ENCODE assay signal across 21 mouse cellular contexts in the genomic region with DNA sequence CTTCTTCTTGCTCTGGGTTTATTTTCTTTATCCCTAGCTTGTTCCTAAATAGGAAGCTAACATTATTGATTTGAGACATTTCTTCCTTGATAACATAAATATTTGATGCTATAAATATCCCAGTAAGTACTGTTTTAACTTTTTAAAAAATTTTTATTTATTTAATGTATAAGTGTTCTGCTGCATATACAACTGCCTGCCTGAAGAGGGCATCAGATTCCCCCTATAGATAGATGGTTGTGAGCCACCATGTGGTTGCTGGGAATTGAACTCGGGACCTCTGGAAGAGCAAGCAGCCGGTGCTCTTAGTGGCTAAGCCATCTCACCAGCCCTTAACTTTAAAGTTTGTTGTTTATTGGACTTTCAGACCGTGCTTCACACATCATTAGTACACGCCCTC. TPM values are rescaled to one million over a fixed set of nuclear protein-coding genes. Genes with fewer than 3 reads are reported as not detected.
DNase-seq lines count a peak whose midpoint lies in the region; ATAC-seq and TF ChIP-seq lines count a peak whose summit lies in the region.
"Had no signal": no experiment of that assay in that cellular context is flagged by ENCODE, and none has a peak within 500 bp of the region (broad histone marks: within the 10 kb centered on the region; RNA-seq: fewer than 3 reads in every experiment).

No protein-coding gene starts in this region.

- WGBS in intestine, postnatal 0 days, result 89% methylated on average over 4 of the region's 4 CpGs
- whole genome bisulfite sequencing in intestine, embryonic 16.5 days, result 88% methylated on average over 4 of the region's 4 CpGs

- no peak overlapping the region for H3K27ac ChIP-seq in intestine, postnatal 0 days (ENCODE audit: low read depth, low read length)
- no peak overlapping the region for H3K27ac ChIP-seq in intestine, embryonic 16.5 days (ENCODE audit: low read length)
- no peak overlapping the region for H3K27ac ChIP-seq in ES-Bruce4 (ENCODE audit: insufficient read depth, low read length)
- H3K27ac ChIP-seq: gastrocnemius, adult 2 months; heart, embryonic 13.5 days; hindbrain, embryonic 14.5 days; lung, embryonic 15.5 days; macrophage; midbrain, embryonic 10.5 days had no signal

- H3K27me3 ChIP-seq in intestine, postnatal 0 days (replicated peaks; ENCODE audit: control insufficient read depth, insufficient read depth, low read length), result no peaks in the 10 kb centered on the region
- no peaks in the 10 kb centered on the region for H3K27me3 ChIP-seq in intestine, embryonic 16.5 days (replicated peaks; ENCODE audit: control insufficient read depth, insufficient read depth, low read length)
- no peaks in the 10 kb centered on the region for H3K27me3 ChIP-seq in ES-Bruce4 (ENCODE audit: control insufficient read depth, insufficient read depth, low read length, poor library complexity, severe bottlenecking)
- H3K27me3 ChIP-seq: heart, embryonic 13.5 days; lung, embryonic 15.5 days had no signal

- no peak for TF ChIP-seq EP300 in ES-Bruce4 (IDR thresholded peaks at IDR 0.05; ENCODE audit: insufficient read depth, low read depth, low read length)

- H3K9ac ChIP-seq in intestine, postnatal 0 days (ENCODE audit: low read depth, low read length), result no peak overlapping the region
- H3K9ac ChIP-seq in intestine, embryonic 16.5 days (ENCODE audit: low read depth, low read length), result no peak overlapping the region
- no peak overlapping the region for H3K9ac ChIP-seq in ES-Bruce4 (ENCODE audit: low read depth, poor library complexity, severe bottlenecking)
- H3K9ac ChIP-seq: heart, embryonic 13.5 days; hindbrain, embryonic 14.5 days; lung, embryonic 15.5 days had no signal

- TF ChIP-seq CTCF in intestine, postnatal 0 days (IDR thresholded peaks at IDR 0.05; ENCODE audit: low read depth), result peak; percentile 38
- peak; percentile 11 for TF ChIP-seq CTCF in ES-Bruce4 (IDR thresholded peaks at IDR 0.05; ENCODE audit: low read depth, low read length)

- H3K9me3 ChIP-seq in intestine, postnatal 0 days (ENCODE audit: control insufficient read depth), result no peaks in the 10 kb centered on the region
- no peaks in the 10 kb centered on the region for H3K9me3 ChIP-seq in intestine, embryonic 16.5 days (ENCODE audit: control insufficient read depth, low read length)
- no peaks in the 10 kb centered on the region for H3K9me3 ChIP-seq in ES-Bruce4 (replicated peaks; ENCODE audit: control insufficient read depth, insufficient read depth, low read length, poor library complexity, severe bottlenecking)
- H3K9me3 ChIP-seq: heart, embryonic 13.5 days; lung, embryonic 15.5 days; midbrain, embryonic 10.5 days had no signal

- no peak overlapping the region for H3K4me3 ChIP-seq in intestine, postnatal 0 days (ENCODE audit: low read depth, low read length)
- H3K4me3 ChIP-seq in intestine, embryonic 16.5 days (ENCODE audit: low read length), result no peak overlapping the region
- H3K4me3 ChIP-seq in ES-Bruce4 (ENCODE audit: low read depth, low read length), result no peak overlapping the region
- H3K4me3 ChIP-seq: gastrocnemius, adult 2 months; heart, embryonic 13.5 days; lung, embryonic 15.5 days; midbrain, embryonic 10.5 days had no signal

- H3K36me3 ChIP-seq in intestine, postnatal 0 days (ENCODE audit: control insufficient read depth, insufficient read depth), result no peaks in the 10 kb centered on the region
- no peaks in the 10 kb centered on the region for H3K36me3 ChIP-seq in intestine, embryonic 16.5 days (ENCODE audit: control insufficient read depth, insufficient read depth, low read length)
- H3K36me3 ChIP-seq in ES-Bruce4 (ENCODE audit: control insufficient read depth, insufficient read depth, low read length, poor library complexity, severe bottlenecking), result no peaks in the 10 kb centered on the region
- H3K36me3 ChIP-seq: heart, embryonic 13.5 days; lung, embryonic 15.5 days; midbrain, embryonic 10.5 days had no signal

- DNase-seq in 416B (ENCODE audit: low read depth), result peak; percentile 20
- peak; percentile 9 for DNase-seq in naive thymus-derived CD4-positive, alpha-beta T cell, adult 2 months (ENCODE audit: low read depth)
- DNase-seq in thymus, postnatal 0 days (ENCODE audit: low spot score), result no peak
- no peak for DNase-seq in heart, adult 8-10 months (ENCODE audit: low spot score)
- DNase-seq: adrenal gland, postnatal 10 days; cerebellum, postnatal 14 days; gastrocnemius, adult 2 months; heart, postnatal 36 days; kidney, adult 11 months; left cerebral cortex, postnatal 4 days; right cerebral cortex, postnatal 4 days; thymus, postnatal 4 days had no signal

- TF ChIP-seq POLR2A in ES-Bruce4 (IDR thresholded peaks at IDR 0.05; ENCODE audit: insufficient read depth, low read length), result no peak

- no peaks in the 10 kb centered on the region for H3K4me1 ChIP-seq in intestine, postnatal 0 days (replicated peaks; ENCODE audit: control insufficient read depth, insufficient read depth, low read length)
- H3K4me1 ChIP-seq in intestine, embryonic 16.5 days (ENCODE audit: control insufficient read depth, insufficient read depth, low read length), result no peaks in the 10 kb centered on the region
- no peaks in the 10 kb centered on the region for H3K4me1 ChIP-seq in ES-Bruce4 (ENCODE audit: control insufficient read depth, insufficient read depth, low read length)
- H3K4me1 ChIP-seq: heart, embryonic 13.5 days; midbrain, embryonic 10.5 days had no signal

- no peak overlapping the region for H3K4me2 ChIP-seq in intestine, postnatal 0 days (replicated peaks; ENCODE audit: low read depth)
- H3K4me2 ChIP-seq in intestine, embryonic 16.5 days (ENCODE audit: low read depth, low read length), result no peak overlapping the region
- H3K4me2 ChIP-seq: heart, embryonic 13.5 days; hindbrain, embryonic 14.5 days; lung, embryonic 15.5 days had no signal

- ATAC-seq in intestine, postnatal 0 days, result no peak
- no peak for ATAC-seq in intestine, embryonic 16.5 days
- ATAC-seq: forebrain, embryonic 16.5 days had no signal

RNA-seq across cellular contexts. Expression of a gene that starts 32.6 kb away (rescaled TPM):
- 119 and 124 TPM in 2 replicates for polyA plus RNA-seq in intestine, postnatal 0 days (2015; fragmentation: Nextera tagmentation; extraction: Ambion mirVana)
- 97.9 and 110 TPM in 2 replicates for polyA plus RNA-seq in intestine, embryonic 16.5 days (2015; fragmentation: Nextera tagmentation; extraction: Ambion mirVana)
- polyA plus RNA-seq in ES-Bruce4 (2011; ENCODE audit: insufficient read depth, insufficient read length, low read depth, missing spikeins), result 33.4 and 34.4 TPM in 2 replicates
- 97.8 and 108 TPM in 2 replicates for polyA plus RNA-seq in thymus, postnatal 0 days (2015; fragmentation: Nextera tagmentation; extraction: Ambion mirVana)
- total RNA-seq in heart, adult 8-10 months (2022), result 10 to 100 TPM; 14.2 to 15.8 (median 15.3) TPM

RNA-seq across cellular contexts. Expression of a gene that starts 48.7 kb away (rescaled TPM):
- 14.8 and 19.6 TPM in 2 replicates for polyA plus RNA-seq in intestine, postnatal 0 days (2015; fragmentation: Nextera tagmentation; extraction: Ambion mirVana)
- 18.3 and 18.5 TPM in 2 replicates for polyA plus RNA-seq in intestine, embryonic 16.5 days (2015; fragmentation: Nextera tagmentation; extraction: Ambion mirVana)
- 156 and 173 TPM in 2 replicates for polyA plus RNA-seq in ES-Bruce4 (2011; ENCODE audit: insufficient read depth, insufficient read length, low read depth, missing spikeins)
- polyA plus RNA-seq in thymus, postnatal 0 days (2015; fragmentation: Nextera tagmentation; extraction: Ambion mirVana), result 30.9 and 46.4 TPM in 2 replicates
- total RNA-seq in heart, adult 8-10 months (2022), result 10 to 100 TPM; 17.0 to 21.2 (median 17.5) TPM

Comparison
In these comparisons a context has a peak if more than half of its experiments do, and no peak if none do; other contexts are left out.
1. DNase-seq: peak in 416B (single experiment) and naive thymus-derived CD4-positive, alpha-beta T cell, adult 2 months (single experiment); none in thymus, postnatal 0 days (single experiment) and heart, adult 8-10 months (single experiment).